Mouse (Mus musculus): ENCODE data around the gene Nkain4. TPM values are rescaled to one million over a fixed set of nuclear protein-coding genes. Genes with fewer than 3 reads are reported as not detected.

Gene Nkain4
- polyA plus RNA-seq, 1 experiment from 2014 or later, result 110 TPM

GRCm38 (mm10) chr2:180988948-180989347, 34.4 kb upstream of the Nkain4 start:
- Histone ChIP-seq H3K9ac (replicated peaks; ENCODE audit: low read depth) (no peak overlapping the region), H3K9me3 (ENCODE audit: low read length) (no peaks in the 10 kb centered on the region), H3K27ac (ENCODE audit: low read length) (no peak overlapping the region), H3K4me1 (ENCODE audit: insufficient read depth, low read depth, low read length) (no peaks in the 10 kb centered on the region), H3K4me2 (replicated peaks; ENCODE audit: low read depth, low read length) (no peak overlapping the region), H3K4me3 (ENCODE audit: low read depth, low read length) (no peak overlapping the region), H3K27me3 (replicated peaks; ENCODE audit: insufficient read depth, low read length) (no peaks in the 10 kb centered on the region), H3K36me3 (ENCODE audit: insufficient read depth, low read length) (no peaks in the 10 kb centered on the region)
- TF ChIP-seq EP300 (IDR thresholded peaks at IDR 0.05) (no peak), CTCF (IDR thresholded peaks at IDR 0.05) (no peak)
- DNase-seq (ENCODE audit: low spot score) (no peak), ATAC-seq (no peak)
- WGBS, result 69% methylated on average over 1 of the region's 1 CpGs

GRCm38 (mm10) chr2:180988347-180988913, 33.9 kb upstream of the Nkain4 start:
- WGBS, result 75% methylated on average over 3 of the region's 3 CpGs
- ATAC-seq, result no peak

GRCm38 (mm10) chr2:180987432-180988030, 33.0 kb upstream of the Nkain4 start:
- ATAC-seq (no peak), DNase-seq (ENCODE audit: low spot score) (no peak)
- H3K4me1 ChIP-seq (ENCODE audit: insufficient read depth, low read depth, low read length), result no peaks in the 10 kb centered on the region
- no peak for TF ChIP-seq CTCF (IDR thresholded peaks at IDR 0.05)
- TF ChIP-seq EP300 (IDR thresholded peaks at IDR 0.05), result no peak
- no peak overlapping the region for H3K4me2 ChIP-seq (replicated peaks; ENCODE audit: low read depth, low read length)
- no peaks in the 10 kb centered on the region for H3K36me3 ChIP-seq (ENCODE audit: insufficient read depth, low read length)
- 41% methylated on average over 5 of the region's 5 CpGs for WGBS
- no peak overlapping the region for H3K4me3 ChIP-seq (ENCODE audit: low read depth, low read length)
- no peak overlapping the region for H3K27ac ChIP-seq (ENCODE audit: low read length)
- H3K9ac ChIP-seq (replicated peaks; ENCODE audit: low read depth), result no peak overlapping the region
- H3K9me3 ChIP-seq (ENCODE audit: low read length), result no peaks in the 10 kb centered on the region
- H3K27me3 ChIP-seq (replicated peaks; ENCODE audit: insufficient read depth, low read length), result no peaks in the 10 kb centered on the region

More at GRCm38 (mm10) chr2:180988347-180988913, 33.9 kb upstream of the Nkain4 start:
- Histone ChIP-seq H3K27ac (ENCODE audit: low read length) (no peak overlapping the region), H3K4me2 (replicated peaks; ENCODE audit: low read depth, low read length) (no peak overlapping the region), H3K4me3 (ENCODE audit: low read depth, low read length) (no peak overlapping the region), H3K27me3 (replicated peaks; ENCODE audit: insufficient read depth, low read length) (no peaks in the 10 kb centered on the region), H3K9ac (replicated peaks; ENCODE audit: low read depth) (no peak overlapping the region), H3K4me1 (ENCODE audit: insufficient read depth, low read depth, low read length) (no peaks in the 10 kb centered on the region), H3K9me3 (ENCODE audit: low read length) (no peaks in the 10 kb centered on the region), H3K36me3 (ENCODE audit: insufficient read depth, low read length) (no peaks in the 10 kb centered on the region)
- TF ChIP-seq CTCF (IDR thresholded peaks at IDR 0.05) (no peak; the same call in 1 of the 2 replicates), EP300 (IDR thresholded peaks at IDR 0.05) (no peak)
- DNase-seq (ENCODE audit: low spot score), result no peak

- Histone ChIP-seq H3K4me2 (replicated peaks; ENCODE audit: low read depth, low read length) (no peak overlapping the region), H3K27me3 (replicated peaks; ENCODE audit: insufficient read depth, low read length) (no peaks in the 10 kb centered on the region), H3K9ac (replicated peaks; ENCODE audit: low read depth) (no peak overlapping the region), H3K4me1 (ENCODE audit: insufficient read depth, low read depth, low read length) (no peaks in the 10 kb centered on the region), H3K9me3 (ENCODE audit: low read length) (no peaks in the 10 kb centered on the region), H3K27ac (ENCODE audit: low read length) (no peak overlapping the region), H3K36me3 (ENCODE audit: insufficient read depth, low read length) (peaks cover under 1% of the 10 kb centered on the region; the same call in 1 of the 2 replicates), H3K4me3 (ENCODE audit: low read depth, low read length) (no peak overlapping the region)
- ATAC-seq, result no peak
- 83% methylated on average over 1 of the region's 1 CpGs for WGBS
- DNase-seq (ENCODE audit: low spot score), result no peak
- TF ChIP-seq CTCF (IDR thresholded peaks at IDR 0.05) (no peak), EP300 (IDR thresholded peaks at IDR 0.05) (no peak)
These were observed 32.5 kb upstream of the Nkain4 start for GRCm38 (mm10) chr2:180987001-180987400.

GRCm38 (mm10) chr2:180986449-180986848, 31.9 kb upstream of the Nkain4 start, which contains the start of gene Col20a1:
Gene Col20a1, plus strand, starts transcription at chr2:180986535.
- no peak within 1 kb of the TSS for H3K9ac ChIP-seq (replicated peaks; ENCODE audit: low read depth)
- TF ChIP-seq EP300 (IDR thresholded peaks at IDR 0.05) (no peak), CTCF (IDR thresholded peaks at IDR 0.05) (no peak)
- no peak for DNase-seq (ENCODE audit: low spot score)
- no peak within 1 kb of the TSS for H3K4me2 ChIP-seq (replicated peaks; ENCODE audit: low read depth, low read length)
- no peaks in the 10 kb centered on the region for H3K9me3 ChIP-seq (ENCODE audit: low read length)
- ATAC-seq, result no peak
- no peak within 1 kb of the TSS for H3K27ac ChIP-seq (ENCODE audit: low read length)
- H3K36me3 ChIP-seq (ENCODE audit: insufficient read depth, low read length), result peaks cover 6% of the 10 kb centered on the region
- H3K27me3 ChIP-seq (replicated peaks; ENCODE audit: insufficient read depth, low read length), result no peaks in the 10 kb centered on the region
- 64% methylated on average over 2 of the region's 2 CpGs for WGBS
- no peak within 1 kb of the TSS for H3K4me3 ChIP-seq (ENCODE audit: low read depth, low read length)
- no peaks in the 10 kb centered on the region for H3K4me1 ChIP-seq (ENCODE audit: insufficient read depth, low read depth, low read length)

GRCm38 (mm10) chr2:180985635-180986034, 31.1 kb upstream of the Nkain4 start:
- no peaks in the 10 kb centered on the region for H3K4me1 ChIP-seq (ENCODE audit: insufficient read depth, low read depth, low read length)
- H3K36me3 ChIP-seq (ENCODE audit: insufficient read depth, low read length), result peaks cover 12% of the 10 kb centered on the region
- WGBS, result 67% methylated on average over 2 of the region's 2 CpGs
- H3K4me2 ChIP-seq (replicated peaks; ENCODE audit: low read depth, low read length), result no peak overlapping the region
- ATAC-seq (no peak), DNase-seq (ENCODE audit: low spot score) (no peak)
- no peak overlapping the region for H3K27ac ChIP-seq (ENCODE audit: low read length)
- H3K27me3 ChIP-seq (replicated peaks; ENCODE audit: insufficient read depth, low read length), result no peaks in the 10 kb centered on the region
- no peak overlapping the region for H3K9ac ChIP-seq (replicated peaks; ENCODE audit: low read depth)
- H3K9me3 ChIP-seq (ENCODE audit: low read length), result no peaks in the 10 kb centered on the region
- TF ChIP-seq CTCF (IDR thresholded peaks at IDR 0.05), result no peak
- no peak for TF ChIP-seq EP300 (IDR thresholded peaks at IDR 0.05)
- no peak overlapping the region for H3K4me3 ChIP-seq (ENCODE audit: low read depth, low read length)
